Mouse (Mus musculus) stomach, embryonic 15.5 days (tissue): ENCODE measurements at regions not wholly inside any gene's neighbourhood (a gene's known extent, or its start where the extent isn't known, plus 50 kb on each side); places are given as distances from the start of the nearest gene placed in this dataset.

Experiments
- ATAC-seq: fragments of 200-750 bp; cut with Nextera tagmentation; 2 replicates; pipeline ENCODE4 v1.8.0; 2017; ENCODE audit warnings: low read depth, moderate number of reproducible peaks, moderate TSS enrichment; ENCODE audit not compliant: insufficient read depth, low FRiP score
- H3K27ac ChIP-seq: fragments of 300-500 bp; sonication (generic); 2 replicates; pipeline ENCODE4 v1.5.1; 2015; ENCODE audit warnings: mild to moderate bottlenecking, inconsistent platforms
- H3K27me3 ChIP-seq: fragments of 300-500 bp; sonication (generic); replicated peaks from 2 replicates; pipeline ENCODE4 v1.6.1; 2015; ENCODE audit warnings: inconsistent platforms
- H3K36me3 ChIP-seq: fragments of 300-500 bp; sonication (generic); 2 replicates; pipeline ENCODE4 v1.6.1; 2015; ENCODE audit warnings: inconsistent platforms
- H3K4me1 ChIP-seq: fragments of 300-500 bp; sonication (generic); 2 replicates; pipeline ENCODE4 v1.6.1; 2015; ENCODE audit warnings: inconsistent platforms
- H3K4me2 ChIP-seq: fragments of 300-500 bp; sonication (generic); 2 replicates; pipeline ENCODE4 v1.6.1; 2015; ENCODE audit warnings: mild to moderate bottlenecking, inconsistent platforms
- H3K4me3 ChIP-seq: fragments of 300-500 bp; sonication (generic); replicated peaks from 2 replicates; pipeline ENCODE4 v1.5.1; 2015; ENCODE audit warnings: inconsistent platforms
- H3K9ac ChIP-seq: fragments of 300-500 bp; sonication (generic); 2 replicates; pipeline ENCODE4 v1.6.1; 2015; ENCODE audit warnings: inconsistent platforms
- H3K9me3 ChIP-seq: fragments of 300-500 bp; sonication (generic); 2 replicates; pipeline ENCODE4 v1.6.1; 2016; ENCODE audit warnings: inconsistent platforms
- WGBS: fragments of 180-500 bp; shearing (Covaris S2); methylation state at CpG from one replicate; pipeline ENCODE4 v1.1.7; 2015; 5-methylcytosine and 5-hydroxymethylcytosine counted together

- 79% methylated on average over 3 of the region's 3 CpGs for WGBS
- no peak overlapping the region for H3K4me2 ChIP-seq
- H3K27ac ChIP-seq = no peak overlapping the region
- no peaks in the 10 kb centered on the region for H3K9me3 ChIP-seq
- H3K4me1 ChIP-seq = no peaks in the 10 kb centered on the region
- H3K4me3 ChIP-seq = no peak overlapping the region
- no peaks in the 10 kb centered on the region for H3K36me3 ChIP-seq
- no peaks in the 10 kb centered on the region for H3K27me3 ChIP-seq
- no peak overlapping the region for H3K9ac ChIP-seq
- no peak for ATAC-seq
Observed at GRCm38 (mm10) chr17:45285621-45286189, 147.8 kb downstream of the Cdc5l start.

GRCm38 (mm10) chr17:45281554-45281953 is 152.0 kb downstream of the Cdc5l start:
- ATAC-seq = no peak
- H3K9me3 ChIP-seq = no peaks in the 10 kb centered on the region

GRCm38 (mm10) chr17:45279811-45280205 is 153.7 kb downstream of the Cdc5l start:
- ATAC-seq = no peak
- Histone ChIP-seq H3K4me2 (no peak overlapping the region), H3K9me3 (no peaks in the 10 kb centered on the region)

More at GRCm38 (mm10) chr17:45281554-45281953, 152.0 kb downstream of the Cdc5l start:
- H3K27ac ChIP-seq = no peak overlapping the region
- H3K36me3 ChIP-seq = no peaks in the 10 kb centered on the region
- no peak overlapping the region for H3K4me3 ChIP-seq
- WGBS = 100% methylated on average over 1 of the region's 1 CpGs
- H3K4me2 ChIP-seq = no peak overlapping the region
- H3K4me1 ChIP-seq = 0 out of 2 replicates have a peak, but pooled peaks cover 3% of the 10 kb centered on the region
- H3K9ac ChIP-seq = no peak overlapping the region
- no peaks in the 10 kb centered on the region for H3K27me3 ChIP-seq

DNA sequence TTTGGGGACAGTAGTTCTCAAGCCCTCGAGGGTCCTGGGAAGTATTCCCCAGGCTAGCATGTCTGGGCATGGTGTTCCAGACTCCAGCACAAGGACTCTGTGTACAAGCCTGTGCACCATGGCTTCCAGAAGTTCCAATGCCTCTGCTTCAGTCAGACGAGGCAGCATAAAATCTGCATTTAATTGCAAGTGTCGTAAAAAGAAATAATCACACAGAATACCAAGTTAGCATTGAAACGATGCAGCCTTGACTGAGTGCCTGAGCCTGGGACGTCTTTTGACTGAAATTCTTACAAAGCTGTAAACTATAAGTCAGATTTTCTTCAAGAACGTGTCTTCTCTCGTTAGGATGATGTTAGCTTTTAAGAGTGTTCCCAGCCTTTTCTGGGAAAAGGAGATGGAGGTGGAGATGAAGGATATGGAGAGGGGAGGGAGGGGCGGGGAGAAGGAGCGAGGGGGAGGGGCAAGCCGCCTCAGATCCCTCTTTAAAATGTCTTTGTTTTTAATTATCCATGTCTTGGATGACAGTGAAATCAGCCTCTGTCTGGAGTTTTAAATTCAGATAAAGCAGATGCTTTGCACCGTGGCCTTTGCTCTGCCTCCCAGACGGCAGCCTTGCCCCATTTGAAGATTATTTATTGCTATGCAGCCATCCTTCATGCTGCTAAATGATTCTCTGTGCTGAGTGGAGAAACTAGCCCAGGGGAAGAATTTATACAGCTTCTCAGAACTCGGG is 154.3 kb downstream of the Cdc5l start:
- Histone ChIP-seq H3K9ac (no peak overlapping the region), H3K4me1 (0 out of 2 replicates have a peak, but pooled peaks cover 3% of the 10 kb centered on the region), H3K9me3 (no peaks in the 10 kb centered on the region), H3K36me3 (no peaks in the 10 kb centered on the region), H3K27ac (no peak overlapping the region), H3K27me3 (no peaks in the 10 kb centered on the region), H3K4me2 (no peak overlapping the region), H3K4me3 (no peak overlapping the region)
- WGBS = 30% methylated on average over 13 of the region's 13 CpGs
- ATAC-seq = no peak

More at GRCm38 (mm10) chr17:45279811-45280205, 153.7 kb downstream of the Cdc5l start:
- H3K27ac ChIP-seq = no peak overlapping the region
- H3K27me3 ChIP-seq = no peaks in the 10 kb centered on the region
- no peak overlapping the region for H3K4me3 ChIP-seq
- 0 out of 2 replicates have a peak, but pooled peaks cover 3% of the 10 kb centered on the region for H3K4me1 ChIP-seq
- 24% methylated on average over 3 of the region's 3 CpGs for WGBS
- H3K9ac ChIP-seq = no peak overlapping the region
- no peaks in the 10 kb centered on the region for H3K36me3 ChIP-seq

DNA sequence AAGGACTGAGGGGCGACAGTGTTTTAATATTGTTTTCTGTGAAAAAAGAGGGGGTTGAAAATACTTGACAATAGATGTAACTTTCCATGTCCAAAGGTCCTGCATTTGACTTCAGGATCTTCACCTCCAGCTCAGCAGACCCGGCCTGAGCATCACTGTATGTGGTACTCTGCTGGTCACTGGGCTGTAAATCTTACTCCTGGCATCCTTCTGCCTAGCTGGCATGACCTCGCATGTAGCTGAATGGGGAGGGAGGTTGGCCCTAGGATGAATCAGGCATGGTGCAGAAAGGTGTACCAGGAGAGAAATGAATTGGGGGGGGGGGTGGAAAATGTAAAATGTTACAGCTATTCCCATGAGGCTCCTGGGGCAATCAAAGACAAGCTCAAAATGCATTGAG is 156.0 kb downstream of the Cdc5l start:
- Histone ChIP-seq H3K27ac (no peak overlapping the region), H3K9ac (no peak overlapping the region), H3K4me1 (0 out of 2 replicates have a peak, but pooled peaks cover 3% of the 10 kb centered on the region), H3K9me3 (no peaks in the 10 kb centered on the region), H3K36me3 (no peaks in the 10 kb centered on the region), H3K27me3 (no peaks in the 10 kb centered on the region), H3K4me3 (no peak overlapping the region), H3K4me2 (no peak overlapping the region)
- 69% methylated on average over 3 of the region's 3 CpGs for WGBS
- no peak for ATAC-seq

DNA sequence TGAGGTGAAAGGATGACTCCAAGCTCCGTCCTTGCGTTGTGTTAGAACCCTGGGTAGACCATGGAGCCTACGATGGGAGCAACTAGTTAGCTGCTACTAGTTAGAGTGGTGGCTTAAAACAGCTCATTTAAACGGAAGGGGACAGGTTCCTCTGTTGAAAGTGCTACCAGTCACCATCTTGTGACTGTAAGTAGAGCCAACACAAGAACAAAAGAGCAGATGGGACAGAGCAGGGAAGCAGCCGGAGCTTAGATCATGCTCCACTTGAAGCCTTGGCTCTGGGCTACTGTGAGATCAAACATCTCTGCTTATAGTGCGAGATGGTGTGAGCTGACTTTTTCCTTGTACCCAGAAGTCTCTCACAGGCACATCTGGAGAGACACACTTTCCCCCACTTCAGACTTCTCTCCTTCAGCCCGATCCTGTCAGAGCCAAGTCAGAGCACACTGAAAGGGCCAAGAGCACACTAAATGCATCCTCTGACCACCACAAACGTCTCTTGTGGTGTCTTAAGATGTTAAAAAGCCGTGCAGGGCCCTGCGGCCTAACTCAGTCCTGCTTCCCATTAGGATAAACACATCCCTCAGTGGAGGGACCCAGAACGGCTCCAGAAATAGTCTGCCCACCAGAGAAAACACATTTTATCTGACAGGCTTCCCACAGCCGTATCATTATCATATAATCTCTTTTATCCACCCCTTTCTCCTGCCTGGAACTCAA is 156.7 kb downstream of the Cdc5l start:
- H3K27me3 ChIP-seq = no peaks in the 10 kb centered on the region
- no peak overlapping the region for H3K9ac ChIP-seq
- no peaks in the 10 kb centered on the region for H3K9me3 ChIP-seq
- 74% methylated on average over 12 of the region's 12 CpGs for WGBS
- H3K27ac ChIP-seq = no peak overlapping the region
- no peak overlapping the region for H3K4me2 ChIP-seq
- H3K4me3 ChIP-seq = no peak overlapping the region
- no peak for ATAC-seq
- H3K36me3 ChIP-seq = no peaks in the 10 kb centered on the region
- 0 out of 2 replicates have a peak, but pooled peaks cover 3% of the 10 kb centered on the region for H3K4me1 ChIP-seq

DNA sequence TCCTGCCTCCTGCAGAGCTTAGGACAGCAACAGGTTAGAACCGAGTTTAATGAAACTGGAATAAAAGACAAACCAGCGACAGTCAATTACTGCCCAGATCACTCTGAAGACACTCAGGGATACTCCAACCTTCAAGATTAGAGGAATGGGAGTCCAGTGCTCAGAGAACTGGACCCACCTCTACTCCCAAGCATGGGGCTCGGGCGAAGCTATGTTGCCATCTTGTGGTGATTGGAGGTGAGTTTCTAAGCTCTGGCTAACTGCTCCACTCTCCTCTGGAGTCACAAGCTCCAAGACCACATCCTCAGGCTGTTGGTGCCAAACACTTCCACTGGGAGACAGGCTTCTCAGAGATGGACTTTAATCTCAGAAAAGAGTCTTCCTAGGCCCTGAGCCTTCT is 158.6 kb downstream of the Cdc5l start:
- no peaks in the 10 kb centered on the region for H3K9me3 ChIP-seq
- no peaks in the 10 kb centered on the region for H3K36me3 ChIP-seq
- no peak overlapping the region for H3K9ac ChIP-seq
- no peak for ATAC-seq
- 0 out of 2 replicates have a peak, but pooled peaks cover 3% of the 10 kb centered on the region for H3K4me1 ChIP-seq
- 61% methylated on average over 4 of the region's 4 CpGs for WGBS
- H3K27ac ChIP-seq = no peak overlapping the region
- H3K27me3 ChIP-seq = no peaks in the 10 kb centered on the region
- H3K4me3 ChIP-seq = no peak overlapping the region
- no peak overlapping the region for H3K4me2 ChIP-seq

- 71% methylated on average over 6 of the region's 6 CpGs for WGBS
- H3K4me2 ChIP-seq = no peak overlapping the region
- no peak overlapping the region for H3K27ac ChIP-seq
- H3K4me1 ChIP-seq = no peaks in the 10 kb centered on the region
- no peak overlapping the region for H3K4me3 ChIP-seq
- no peak overlapping the region for H3K9ac ChIP-seq
- no peaks in the 10 kb centered on the region for H3K9me3 ChIP-seq
- H3K36me3 ChIP-seq = no peaks in the 10 kb centered on the region
- no peak for ATAC-seq
- H3K27me3 ChIP-seq = no peaks in the 10 kb centered on the region
Observed at GRCm38 (mm10) chr17:45266776-45267175, 166.8 kb downstream of the Cdc5l start.

- H3K36me3 ChIP-seq = no peaks in the 10 kb centered on the region
- no peak overlapping the region for H3K27ac ChIP-seq
- WGBS = 58% methylated on average over 7 of the region's 7 CpGs
- H3K4me1 ChIP-seq = no peaks in the 10 kb centered on the region
- ATAC-seq = no peak
- no peak overlapping the region for H3K4me3 ChIP-seq
- H3K4me2 ChIP-seq = no peak overlapping the region
- no peaks in the 10 kb centered on the region for H3K9me3 ChIP-seq
- no peak overlapping the region for H3K9ac ChIP-seq
- no peaks in the 10 kb centered on the region for H3K27me3 ChIP-seq
Observed at GRCm38 (mm10) chr17:45265587-45265986, 167.9 kb downstream of the Cdc5l start.

DNA sequence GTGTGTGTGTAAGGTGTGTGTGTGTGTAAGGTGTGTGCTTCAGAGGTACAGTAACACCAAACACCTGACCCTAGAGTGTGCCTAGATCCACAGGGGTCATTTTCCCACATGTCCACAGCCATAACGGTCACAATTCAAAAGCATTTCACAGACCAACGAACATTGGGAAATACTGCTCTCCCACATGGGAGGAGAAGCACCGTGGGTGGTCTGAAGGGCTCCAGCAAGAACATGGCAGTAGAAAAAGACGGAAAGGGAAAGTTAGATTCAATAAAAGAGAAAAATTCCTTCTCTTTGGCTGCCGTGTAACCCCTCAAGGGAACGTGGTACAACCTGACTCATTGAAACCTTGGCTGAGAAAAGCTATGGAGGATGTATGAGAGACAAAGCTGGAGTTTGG is 169.1 kb downstream of the Cdc5l start:
- Histone ChIP-seq H3K36me3 (no peaks in the 10 kb centered on the region), H3K4me3 (no peak overlapping the region), H3K27ac (no peak overlapping the region), H3K27me3 (no peaks in the 10 kb centered on the region), H3K9ac (no peak overlapping the region), H3K4me2 (no peak overlapping the region), H3K4me1 (no peaks in the 10 kb centered on the region), H3K9me3 (no peaks in the 10 kb centered on the region)
- ATAC-seq = no peak
- 48% methylated on average over 6 of the region's 6 CpGs for WGBS

- Histone ChIP-seq H3K36me3 (no peaks in the 10 kb centered on the region), H3K9me3 (no peaks in the 10 kb centered on the region), H3K4me1 (no peaks in the 10 kb centered on the region), H3K4me3 (no peak overlapping the region), H3K9ac (no peak overlapping the region), H3K27me3 (no peaks in the 10 kb centered on the region), H3K27ac (no peak overlapping the region), H3K4me2 (no peak overlapping the region)
- 69% methylated on average over 10 of the region's 10 CpGs for WGBS
- no peak for ATAC-seq
Observed at GRCm38 (mm10) chr17:45260421-45260820, 173.1 kb downstream of the Cdc5l start.

DNA sequence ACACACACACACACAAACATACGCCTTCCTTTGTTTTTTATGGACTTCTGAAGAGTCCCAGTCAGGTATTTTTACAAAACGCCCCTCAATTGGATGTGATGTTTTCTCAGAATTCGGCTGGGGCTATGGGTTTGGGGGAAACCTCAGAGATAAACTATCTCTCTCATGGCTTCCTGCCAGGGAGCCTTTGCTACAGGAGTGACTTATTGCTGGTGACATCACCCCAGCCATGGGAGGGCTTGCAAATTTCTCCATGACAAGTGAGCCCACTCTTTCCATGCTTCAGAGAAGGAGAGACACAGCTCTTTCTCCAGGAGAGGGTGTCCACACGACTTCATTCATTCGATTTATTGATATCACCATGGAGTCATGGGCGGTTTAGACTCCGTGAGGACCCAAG is 175.5 kb downstream of the Cdc5l start:
- ATAC-seq = no peak
- Histone ChIP-seq H3K4me2 (no peak overlapping the region), H3K27ac (no peak overlapping the region), H3K27me3 (no peaks in the 10 kb centered on the region; the same call in 1 of the 2 replicates), H3K36me3 (no peaks in the 10 kb centered on the region), H3K9me3 (no peaks in the 10 kb centered on the region), H3K9ac (no peak overlapping the region), H3K4me3 (no peak overlapping the region), H3K4me1 (no peaks in the 10 kb centered on the region; the same call in 1 of the 2 replicates)
- WGBS = 67% methylated on average over 7 of the region's 7 CpGs
